Mouse (Mus musculus): ENCODE data around the gene Agpat3.

GRCm38 (mm10) chr10:78323214-78323880, 28.9 kb downstream of the Agpat3 start:
- TF ChIP-seq CTCF (IDR thresholded peaks at IDR 0.05; ENCODE audit: low read depth) (no peak), EP300 (IDR thresholded peaks at IDR 0.05; ENCODE audit: low read depth) (no peak)
